Mouse (Mus musculus): Measurements from ENCODE around the gene Vapa. TPM values are rescaled to one million over a fixed set of nuclear protein-coding genes. Genes with fewer than 3 reads are reported as not detected.

Vapa gene
- polyA plus RNA-seq, 1 experiment = 60.4 TPM

GRCm38 (mm10) chr17:65649175-65649493 lies 35.8 kb upstream of the Vapa start:
- TF ChIP-seq CTCF (IDR thresholded peaks at IDR 0.05; ENCODE audit: control insufficient read depth, insufficient read depth, low read length) (no peak), POLR2A (IDR thresholded peaks at IDR 0.05; ENCODE audit: borderline replicate concordance, control insufficient read depth, low read depth, low read length) (no peak)
- no peak overlapping the region for H3K27ac ChIP-seq (ENCODE audit: control insufficient read depth, insufficient read depth, low read depth, low read length, poor library complexity)
- 77% methylated on average over 2 of the region's 2 CpGs for WGBS
- no peak overlapping the region for H3K4me3 ChIP-seq (replicated peaks; ENCODE audit: control insufficient read depth, low read depth, low read length)
- no peaks in the 10 kb centered on the region; the same call in 1 of the 2 replicates for H3K4me1 ChIP-seq (ENCODE audit: control insufficient read depth, insufficient read depth, low read length)

DNA sequence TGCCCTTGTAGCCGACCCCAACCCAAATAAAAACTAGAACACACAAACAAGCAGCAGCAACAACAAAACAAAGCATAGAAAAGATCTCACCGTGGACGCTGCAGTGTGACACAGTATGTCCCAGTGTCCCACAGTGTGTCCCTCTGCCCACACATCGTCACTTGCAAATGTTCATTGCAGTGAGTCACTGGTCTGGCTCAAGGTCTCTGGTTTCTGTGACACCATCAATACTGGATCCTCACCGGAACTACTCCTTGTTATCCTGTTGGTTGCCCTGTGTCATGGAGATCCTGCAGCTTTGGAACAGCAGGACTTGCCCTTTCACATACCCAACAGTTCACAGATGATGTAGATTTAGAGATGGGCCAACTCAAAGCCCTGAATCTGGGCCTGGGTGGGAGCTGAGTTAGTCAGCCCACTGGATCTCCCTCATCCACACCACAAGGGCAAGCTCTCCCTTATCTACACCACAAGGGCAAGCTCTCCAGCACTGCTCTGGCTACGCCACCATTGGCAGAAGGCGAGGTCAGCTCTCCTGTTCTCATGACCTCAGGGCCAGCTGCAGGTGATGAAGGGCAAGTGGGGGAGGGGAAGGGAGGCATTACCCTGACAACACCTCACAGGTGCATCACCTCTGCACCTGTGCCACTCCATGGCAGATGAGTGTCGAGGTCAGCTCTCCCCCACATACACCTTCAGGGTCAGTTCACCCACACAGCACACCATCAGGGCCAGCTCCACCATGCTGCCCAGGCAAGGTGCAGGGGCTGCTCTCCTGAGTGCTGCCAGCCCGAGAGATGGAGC lies 35.2 kb upstream of the Vapa start:
- no peaks in the 10 kb centered on the region; the same call in 1 of the 2 replicates for H3K4me1 ChIP-seq (ENCODE audit: control insufficient read depth, insufficient read depth, low read length)
- H3K4me3 ChIP-seq (replicated peaks; ENCODE audit: control insufficient read depth, low read depth, low read length) = no peak overlapping the region
- TF ChIP-seq POLR2A (IDR thresholded peaks at IDR 0.05; ENCODE audit: borderline replicate concordance, control insufficient read depth, low read depth, low read length) = no peak
- TF ChIP-seq CTCF (IDR thresholded peaks at IDR 0.05; ENCODE audit: control insufficient read depth, insufficient read depth, low read length) = no peak
- H3K27ac ChIP-seq (ENCODE audit: control insufficient read depth, insufficient read depth, low read depth, low read length, poor library complexity) = no peak overlapping the region
- 74% methylated on average over 9 of the region's 9 CpGs for WGBS

DNA sequence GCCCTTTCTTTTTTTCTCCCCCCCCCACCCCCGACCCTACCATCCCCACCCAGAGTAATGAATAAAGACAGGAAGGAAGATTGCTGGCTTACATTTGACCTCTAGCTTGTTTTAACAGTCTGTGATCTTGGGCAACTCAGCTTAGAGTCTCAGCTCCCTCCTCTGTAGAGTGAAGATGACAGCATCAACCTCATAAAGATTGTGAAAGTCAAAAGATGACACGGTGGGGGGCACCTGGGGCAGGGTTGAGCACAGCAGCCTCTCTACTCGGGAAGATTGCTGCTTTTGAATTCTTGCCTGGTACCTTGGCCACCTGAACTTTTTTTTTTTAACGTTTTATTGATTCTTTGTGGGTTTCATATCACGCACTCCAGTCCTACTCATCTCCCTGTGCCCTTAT lies 34.6 kb upstream of the Vapa start:
- TF ChIP-seq CTCF (IDR thresholded peaks at IDR 0.05; ENCODE audit: control insufficient read depth, insufficient read depth, low read length) = no peak
- H3K27ac ChIP-seq (ENCODE audit: control insufficient read depth, insufficient read depth, low read depth, low read length, poor library complexity) = no peak overlapping the region
- WGBS = 42% methylated on average over 5 of the region's 5 CpGs
- H3K4me1 ChIP-seq (ENCODE audit: control insufficient read depth, insufficient read depth, low read length) = no peaks in the 10 kb centered on the region; the same call in 1 of the 2 replicates
- H3K4me3 ChIP-seq (replicated peaks; ENCODE audit: control insufficient read depth, low read depth, low read length) = no peak overlapping the region

DNA sequence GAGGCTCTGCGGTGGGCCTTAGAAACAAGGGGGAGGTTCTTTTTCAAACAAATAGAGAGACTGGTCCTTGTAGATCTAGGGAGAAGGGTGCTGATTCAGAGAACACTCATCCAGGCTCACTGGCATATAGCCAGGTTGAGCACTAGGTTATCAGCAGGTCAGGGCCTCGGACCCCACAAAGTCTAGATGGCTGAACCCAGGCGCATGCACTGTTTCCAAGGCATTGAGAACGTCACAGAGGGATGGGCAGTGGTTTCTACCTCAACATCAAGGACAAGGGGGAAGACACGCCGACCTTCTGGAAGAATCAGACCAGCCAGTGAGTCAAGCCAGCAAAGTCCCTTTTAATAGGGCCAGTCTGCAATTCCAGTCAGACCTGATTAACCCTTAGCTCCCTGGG lies 33.9 kb upstream of the Vapa start:
- no peak overlapping the region for H3K4me3 ChIP-seq (replicated peaks; ENCODE audit: control insufficient read depth, low read depth, low read length)
- H3K4me1 ChIP-seq (ENCODE audit: control insufficient read depth, insufficient read depth, low read length) = no peaks in the 10 kb centered on the region; the same call in 1 of the 2 replicates
- 76% methylated on average over 6 of the region's 6 CpGs for WGBS
- no peak overlapping the region for H3K27ac ChIP-seq (ENCODE audit: control insufficient read depth, insufficient read depth, low read depth, low read length, poor library complexity)
- TF ChIP-seq POLR2A (IDR thresholded peaks at IDR 0.05; ENCODE audit: borderline replicate concordance, control insufficient read depth, low read depth, low read length) = no peak
- no peak for TF ChIP-seq CTCF (IDR thresholded peaks at IDR 0.05; ENCODE audit: control insufficient read depth, insufficient read depth, low read length)

GRCm38 (mm10) chr17:65643579-65643978 lies 30.2 kb upstream of the Vapa start:
- Histone ChIP-seq H3K27ac (ENCODE audit: control insufficient read depth, insufficient read depth, low read depth, low read length, poor library complexity) (no peak overlapping the region), H3K4me3 (replicated peaks; ENCODE audit: control insufficient read depth, low read depth, low read length) (no peak overlapping the region)
- 57% methylated on average over 5 of the region's 5 CpGs for WGBS

GRCm38 (mm10) chr17:65643051-65643521 lies 29.7 kb upstream of the Vapa start:
- no peaks in the 10 kb centered on the region; the same call in 1 of the 2 replicates for H3K4me1 ChIP-seq (ENCODE audit: control insufficient read depth, insufficient read depth, low read length)
- no peak for TF ChIP-seq CTCF (IDR thresholded peaks at IDR 0.05; ENCODE audit: control insufficient read depth, insufficient read depth, low read length)
- TF ChIP-seq POLR2A (IDR thresholded peaks at IDR 0.05; ENCODE audit: borderline replicate concordance, control insufficient read depth, low read depth, low read length) = no peak
- WGBS = 26% methylated on average over 10 of the region's 10 CpGs
- H3K27ac ChIP-seq (ENCODE audit: control insufficient read depth, insufficient read depth, low read depth, low read length, poor library complexity) = no peak overlapping the region
- H3K4me3 ChIP-seq (replicated peaks; ENCODE audit: control insufficient read depth, low read depth, low read length) = no peak overlapping the region

More at GRCm38 (mm10) chr17:65643579-65643978, 30.2 kb upstream of the Vapa start:
- TF ChIP-seq CTCF (IDR thresholded peaks at IDR 0.05; ENCODE audit: control insufficient read depth, insufficient read depth, low read length) (no peak), POLR2A (IDR thresholded peaks at IDR 0.05; ENCODE audit: borderline replicate concordance, control insufficient read depth, low read depth, low read length) (no peak)
- no peaks in the 10 kb centered on the region; the same call in 1 of the 2 replicates for H3K4me1 ChIP-seq (ENCODE audit: control insufficient read depth, insufficient read depth, low read length)

DNA sequence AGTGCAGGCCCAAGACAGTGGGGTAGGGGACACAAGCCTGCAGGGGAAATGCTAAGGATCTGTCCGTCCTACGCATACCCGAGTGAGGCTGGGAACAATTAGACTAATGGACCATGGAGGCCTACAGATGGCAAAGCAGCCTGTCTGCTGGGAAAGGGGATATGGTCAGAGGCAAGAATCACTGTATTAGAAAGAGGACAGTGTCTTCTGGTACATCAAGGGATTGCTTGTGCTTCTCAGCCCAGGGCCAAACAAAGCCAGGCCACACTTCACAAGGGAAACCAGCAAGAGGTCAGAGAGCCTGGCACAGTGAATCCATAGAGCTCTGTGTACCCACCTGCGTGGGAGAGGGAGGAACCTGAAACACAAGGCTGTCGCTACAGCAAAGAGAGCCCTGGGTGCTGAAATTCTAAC lies 29.2 kb upstream of the Vapa start:
- Histone ChIP-seq H3K4me1 (ENCODE audit: control insufficient read depth, insufficient read depth, low read length) (no peaks in the 10 kb centered on the region; the same call in 1 of the 2 replicates), H3K27ac (ENCODE audit: control insufficient read depth, insufficient read depth, low read depth, low read length, poor library complexity) (no peak overlapping the region), H3K4me3 (replicated peaks; ENCODE audit: control insufficient read depth, low read depth, low read length) (no peak overlapping the region)
- 76% methylated on average over 5 of the region's 5 CpGs for WGBS
- TF ChIP-seq POLR2A (IDR thresholded peaks at IDR 0.05; ENCODE audit: borderline replicate concordance, control insufficient read depth, low read depth, low read length) (no peak), CTCF (IDR thresholded peaks at IDR 0.05; ENCODE audit: control insufficient read depth, insufficient read depth, low read length) (no peak)

DNA sequence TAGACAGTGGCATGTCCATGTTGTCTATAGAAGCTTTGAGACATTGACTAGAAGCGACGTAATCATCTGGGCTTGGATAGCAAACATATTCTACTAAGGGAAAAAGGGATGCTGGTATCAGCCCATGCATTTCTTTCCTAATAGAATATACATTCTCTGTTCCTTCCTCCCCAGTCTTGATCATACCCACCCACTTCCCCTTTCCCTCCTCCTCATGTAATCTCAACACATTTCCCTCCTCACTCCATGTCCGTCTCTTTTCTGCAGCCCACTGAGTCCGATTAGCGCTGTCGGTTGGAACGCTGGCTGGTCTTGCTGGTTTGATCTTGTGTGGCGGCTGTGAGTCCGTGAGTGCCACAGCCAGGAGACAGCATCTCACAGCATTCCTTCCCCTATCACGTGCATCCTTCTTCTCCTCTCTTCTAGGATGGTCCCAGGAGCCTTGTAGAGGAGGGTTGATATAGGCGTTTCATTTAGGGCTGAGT lies 28.4 kb upstream of the Vapa start, which contains the start of gene Txndc2:
Txndc2 (minus strand) TSS at position 435 of the 485 bp plus-strand sequence.
- no peaks in the 10 kb centered on the region; the same call in 1 of the 2 replicates for H3K4me1 ChIP-seq (ENCODE audit: control insufficient read depth, insufficient read depth, low read length)
- H3K27ac ChIP-seq (ENCODE audit: control insufficient read depth, insufficient read depth, low read depth, low read length, poor library complexity) = no peak within 1 kb of the TSS
- no peak within 1 kb of the TSS for H3K4me3 ChIP-seq (replicated peaks; ENCODE audit: control insufficient read depth, low read depth, low read length)
- 74% methylated on average over 11 of the region's 11 CpGs for WGBS
- TF ChIP-seq POLR2A (IDR thresholded peaks at IDR 0.05; ENCODE audit: borderline replicate concordance, control insufficient read depth, low read depth, low read length) = no peak

Data from bone marrow, adult 2 months (tissue).